Mouse (Mus musculus): ENCODE results near the gene Mst1. TPM values are rescaled to one million over a fixed set of nuclear protein-coding genes. Genes with fewer than 3 reads are reported as not detected.

Gene Mst1
- polyA plus RNA-seq, 1 experiment from 2014 or later, result 0.69 TPM

DNA sequence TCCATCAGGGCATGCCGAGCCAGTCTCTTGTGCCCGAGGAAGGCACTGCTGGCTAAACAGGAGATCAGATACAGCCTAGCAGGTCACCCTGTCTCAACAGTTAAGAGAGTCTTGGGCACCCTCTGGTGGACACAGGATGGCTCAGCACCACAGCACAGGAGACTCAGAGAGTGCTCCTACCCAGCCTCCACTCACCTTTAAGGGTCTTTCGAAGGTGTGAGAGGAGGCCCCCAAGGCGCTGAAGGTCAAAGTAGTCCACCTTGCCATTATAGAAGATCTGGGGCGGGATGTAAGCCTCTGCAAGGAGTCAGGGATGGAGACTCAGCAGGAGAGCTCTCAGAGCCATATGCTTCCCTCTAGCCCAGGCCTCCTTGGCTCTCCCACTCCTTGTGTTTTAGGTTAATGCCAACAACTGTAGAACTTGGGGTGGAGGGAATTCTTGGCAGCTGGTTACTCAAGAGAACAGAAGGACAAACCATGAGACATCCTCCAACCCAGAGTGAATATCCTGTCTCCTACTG, 14.7 kb upstream of the Mst1 start:
- 53% methylated on average over 5 of the region's 5 CpGs for WGBS
- Histone ChIP-seq H3K9me3 (no peaks in the 10 kb centered on the region), H3K27me3 (replicated peaks; ENCODE audit: low read depth, poor library complexity, severe bottlenecking) (no peaks in the 10 kb centered on the region), H3K27ac (replicated peaks) (no peak overlapping the region), H3K36me3 (replicated peaks) (peaks cover 81% of the 10 kb centered on the region), H3K4me3 (no peak overlapping the region), H3K4me1 (no peaks in the 10 kb centered on the region)
- DNase-seq (ENCODE audit: low spot score), result peak; percentile 52

DNA sequence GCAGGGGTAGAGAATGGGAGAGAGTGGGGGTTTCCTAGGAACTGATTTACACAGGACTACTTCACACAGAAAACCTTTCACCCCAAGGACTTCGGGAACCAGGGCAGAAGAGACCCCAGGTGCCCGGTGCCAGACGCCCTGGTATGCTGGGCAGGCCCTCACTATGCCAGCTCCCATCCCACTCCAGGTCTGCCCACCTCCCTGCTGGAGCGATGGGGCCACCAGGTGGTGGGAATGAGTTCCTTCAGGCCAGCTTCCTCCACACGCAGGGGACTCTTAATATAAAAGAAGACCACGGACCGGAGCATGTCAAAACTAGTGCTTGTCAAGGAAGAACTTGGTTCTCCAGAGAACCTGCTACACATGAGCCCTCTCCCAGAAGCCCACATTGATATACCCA, 13.0 kb upstream of the Mst1 start:
- H3K27me3 ChIP-seq (replicated peaks; ENCODE audit: low read depth, poor library complexity, severe bottlenecking), result no peaks in the 10 kb centered on the region
- H3K27ac ChIP-seq (replicated peaks), result no peak overlapping the region
- H3K4me1 ChIP-seq, result no peaks in the 10 kb centered on the region
- no peak for DNase-seq (ENCODE audit: low spot score)
- no peaks in the 10 kb centered on the region for H3K9me3 ChIP-seq
- no peak overlapping the region for H3K4me3 ChIP-seq
- 81% methylated on average over 7 of the region's 7 CpGs for WGBS
- H3K36me3 ChIP-seq (replicated peaks), result peaks cover 78% of the 10 kb centered on the region

DNA sequence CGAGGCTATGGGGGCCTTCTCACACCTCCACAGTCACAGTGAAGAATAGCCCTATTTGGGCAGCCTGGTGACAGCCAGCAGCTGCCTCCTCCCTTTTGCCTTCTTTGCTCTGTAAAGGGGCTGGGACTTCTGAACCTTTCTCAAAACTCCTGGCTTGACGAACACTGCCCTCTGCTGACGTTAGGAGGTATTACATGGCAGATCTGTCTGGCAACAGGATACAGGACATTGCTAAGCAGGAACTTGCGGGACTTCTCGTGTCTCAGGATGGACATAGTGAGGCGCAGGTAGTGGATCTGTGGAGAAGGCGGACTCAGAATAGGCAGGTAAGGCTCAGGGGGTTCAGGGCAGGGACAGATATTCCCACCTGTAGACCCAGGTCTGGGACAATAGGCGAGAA, 12.3 kb upstream of the Mst1 start:
- peak; percentile 83 for DNase-seq (ENCODE audit: low spot score)
- Histone ChIP-seq H3K36me3 (replicated peaks) (peaks cover 76% of the 10 kb centered on the region), H3K4me3 (no peak overlapping the region), H3K9me3 (no peaks in the 10 kb centered on the region), H3K4me1 (0 out of 2 replicates have a peak, but pooled peaks cover 4% of the 10 kb centered on the region), H3K27ac (replicated peaks) (0 out of 2 replicates have a peak overlapping the region, but pooled peaks have one; percentile 25), H3K27me3 (replicated peaks; ENCODE audit: low read depth, poor library complexity, severe bottlenecking) (no peaks in the 10 kb centered on the region)
- 18% methylated on average over 8 of the region's 8 CpGs for whole genome bisulfite sequencing

DNA sequence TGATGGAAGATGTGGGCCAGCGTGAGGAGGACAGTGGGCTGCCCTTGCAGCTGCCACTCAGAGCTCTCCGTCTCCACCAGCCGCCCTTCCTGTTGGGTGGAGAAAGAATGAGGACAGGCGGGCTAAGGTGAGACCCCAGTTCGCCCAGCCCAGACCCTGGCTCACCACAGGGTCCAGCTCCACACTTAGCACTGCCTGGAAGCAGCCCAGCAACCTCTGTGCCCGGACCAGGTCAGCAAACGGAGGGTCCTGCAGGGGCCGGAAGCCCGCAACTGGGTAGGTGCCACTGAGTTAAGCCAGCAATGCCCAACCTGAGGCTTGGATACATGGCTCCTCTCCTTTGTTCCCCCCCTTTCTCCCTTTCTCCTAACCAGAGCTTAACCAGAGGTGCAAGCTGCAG, 11.2 kb upstream of the Mst1 start:
- WGBS, result 93% methylated on average over 9 of the region's 9 CpGs
- H3K4me1 ChIP-seq, result peaks cover 10% of the 10 kb centered on the region
- no peak for DNase-seq (ENCODE audit: low spot score)
- H3K27me3 ChIP-seq (replicated peaks; ENCODE audit: low read depth, poor library complexity, severe bottlenecking), result no peaks in the 10 kb centered on the region
- H3K27ac ChIP-seq (replicated peaks), result no peak overlapping the region
- H3K4me3 ChIP-seq, result no peak overlapping the region
- peaks cover 75% of the 10 kb centered on the region for H3K36me3 ChIP-seq (replicated peaks)
- H3K9me3 ChIP-seq, result no peaks in the 10 kb centered on the region

DNA sequence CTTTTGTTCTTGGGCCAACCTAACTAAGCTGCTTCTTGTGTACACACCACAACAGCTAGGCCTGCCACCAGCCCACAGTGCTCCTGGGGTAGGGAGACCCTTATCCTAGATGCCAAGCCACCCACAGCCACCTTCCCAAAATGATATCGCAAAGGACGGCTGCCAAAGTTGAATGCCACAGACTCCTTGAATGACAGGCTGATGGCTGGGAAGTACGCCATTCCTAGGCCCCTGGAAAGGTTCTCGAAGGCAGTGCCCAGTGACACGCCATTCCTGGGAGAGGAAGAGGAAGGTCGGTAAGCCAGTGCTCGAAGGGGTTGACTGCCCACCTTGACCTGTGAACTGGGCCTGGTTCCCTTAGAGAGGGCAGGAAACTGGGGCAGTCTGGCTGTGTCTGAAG, 10.7 kb upstream of the Mst1 start:
- H3K36me3 ChIP-seq (replicated peaks), result peaks cover 70% of the 10 kb centered on the region
- WGBS, result 91% methylated on average over 7 of the region's 7 CpGs
- H3K9me3 ChIP-seq, result no peaks in the 10 kb centered on the region
- H3K4me1 ChIP-seq, result peaks cover 10% of the 10 kb centered on the region
- DNase-seq (ENCODE audit: low spot score), result no peak
- H3K27ac ChIP-seq (replicated peaks), result no peak overlapping the region
- no peak overlapping the region for H3K4me3 ChIP-seq
- no peaks in the 10 kb centered on the region for H3K27me3 ChIP-seq (replicated peaks; ENCODE audit: low read depth, poor library complexity, severe bottlenecking)

DNA sequence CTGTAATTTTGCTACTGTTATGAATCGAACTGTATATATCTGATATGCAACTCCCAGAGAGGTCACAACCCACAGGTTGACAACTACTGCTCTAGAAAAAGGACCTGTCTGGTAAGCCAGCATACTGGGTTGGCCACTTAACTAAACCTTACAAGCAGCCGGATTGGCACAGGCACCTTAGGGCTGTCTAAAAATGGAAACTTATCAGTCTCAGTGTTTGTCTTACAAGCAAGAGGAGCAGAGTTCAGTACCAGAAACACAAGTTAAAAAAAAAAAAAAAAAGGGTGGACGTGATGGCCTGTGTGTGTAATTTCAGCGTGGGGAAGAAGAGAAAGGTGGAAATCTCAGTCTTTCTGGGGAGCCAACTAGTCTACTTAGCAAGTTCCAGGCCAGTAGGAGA, 8.4 kb upstream of the Mst1 start:
- Histone ChIP-seq H3K9me3 (no peaks in the 10 kb centered on the region), H3K27me3 (replicated peaks; ENCODE audit: low read depth, poor library complexity, severe bottlenecking) (no peaks in the 10 kb centered on the region), H3K27ac (replicated peaks) (no peak overlapping the region), H3K36me3 (replicated peaks) (peaks cover 52% of the 10 kb centered on the region), H3K4me1 (peaks cover 10% of the 10 kb centered on the region), H3K4me3 (no peak overlapping the region)
- WGBS, result 89% methylated on average over 4 of the region's 4 CpGs
- DNase-seq (ENCODE audit: low spot score), result no peak

DNA sequence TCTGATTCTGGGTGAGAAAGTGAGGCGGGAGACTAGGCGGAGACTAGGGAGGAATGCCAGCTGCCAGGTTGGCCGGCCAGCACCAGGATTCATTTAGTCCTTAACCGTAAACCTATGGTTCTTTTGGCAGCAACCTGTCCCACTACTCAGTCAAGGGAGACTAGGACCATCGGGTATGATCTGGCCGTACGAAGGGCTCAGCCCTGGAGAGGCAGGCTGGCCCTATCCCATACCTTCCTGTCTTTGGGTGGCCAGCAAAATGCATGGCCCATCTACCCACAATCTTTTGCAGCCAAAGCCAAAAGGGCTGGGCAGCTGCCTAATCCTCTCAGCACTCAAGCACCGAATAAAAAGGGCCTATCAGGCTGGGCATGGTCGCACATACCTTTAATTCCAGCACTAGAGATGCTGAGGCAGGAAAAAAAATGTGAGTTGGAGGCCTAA, 7.7 kb upstream of the Mst1 start:
- Histone ChIP-seq H3K9me3 (no peaks in the 10 kb centered on the region), H3K27ac (replicated peaks) (no peak overlapping the region), H3K27me3 (replicated peaks; ENCODE audit: low read depth, poor library complexity, severe bottlenecking) (no peaks in the 10 kb centered on the region), H3K36me3 (replicated peaks) (peaks cover 52% of the 10 kb centered on the region), H3K4me3 (no peak overlapping the region), H3K4me1 (peaks cover 11% of the 10 kb centered on the region)
- no peak for DNase-seq (ENCODE audit: low spot score)
- 69% methylated on average over 9 of the region's 9 CpGs for WGBS

DNA sequence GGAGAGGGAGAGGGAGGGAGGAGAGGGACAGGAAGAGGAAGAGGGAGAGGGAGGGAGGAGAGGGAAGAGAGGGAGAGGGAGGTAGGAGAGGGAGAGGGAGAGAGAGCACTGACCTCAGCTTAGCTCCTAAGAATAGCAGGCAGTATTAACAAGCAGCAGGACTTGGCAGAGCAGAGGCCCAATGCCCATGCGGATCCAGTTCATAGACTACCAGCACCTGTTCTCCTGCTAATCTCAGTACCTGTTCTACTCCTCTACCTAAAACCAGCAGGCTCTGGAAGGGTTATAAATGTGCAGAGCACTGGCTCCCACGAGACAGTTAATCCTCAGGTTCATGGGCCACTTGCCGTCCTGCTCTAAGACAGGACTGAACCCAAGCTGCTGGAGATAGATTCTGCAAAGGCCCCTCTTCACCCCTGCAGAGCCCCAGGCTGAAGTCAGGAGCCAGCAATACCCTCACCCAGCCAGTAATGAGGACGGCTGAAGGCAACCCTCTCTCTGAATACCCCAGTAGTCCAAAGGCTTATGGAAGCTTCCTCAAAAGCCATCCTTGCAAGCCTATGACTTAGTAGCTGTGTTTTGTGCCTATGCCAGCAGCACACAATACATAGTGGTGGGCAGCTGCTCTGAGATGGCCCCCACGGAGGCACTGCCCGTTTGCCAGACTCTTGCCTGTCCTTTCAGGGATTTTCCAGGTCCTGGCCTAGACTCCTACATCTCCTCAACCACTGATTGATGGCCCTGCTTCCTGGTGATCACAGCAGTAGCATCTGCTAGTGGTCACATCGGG, 6.9 kb upstream of the Mst1 start:
- Histone ChIP-seq H3K27ac (replicated peaks) (no peak overlapping the region), H3K9me3 (no peaks in the 10 kb centered on the region), H3K4me1 (peaks cover 19% of the 10 kb centered on the region), H3K27me3 (replicated peaks; ENCODE audit: low read depth, poor library complexity, severe bottlenecking) (no peaks in the 10 kb centered on the region), H3K36me3 (replicated peaks) (peaks cover 48% of the 10 kb centered on the region), H3K4me3 (no peak overlapping the region)
- WGBS, result 61% methylated on average over 7 of the region's 7 CpGs
- no peak for DNase-seq (ENCODE audit: low spot score)

DNA sequence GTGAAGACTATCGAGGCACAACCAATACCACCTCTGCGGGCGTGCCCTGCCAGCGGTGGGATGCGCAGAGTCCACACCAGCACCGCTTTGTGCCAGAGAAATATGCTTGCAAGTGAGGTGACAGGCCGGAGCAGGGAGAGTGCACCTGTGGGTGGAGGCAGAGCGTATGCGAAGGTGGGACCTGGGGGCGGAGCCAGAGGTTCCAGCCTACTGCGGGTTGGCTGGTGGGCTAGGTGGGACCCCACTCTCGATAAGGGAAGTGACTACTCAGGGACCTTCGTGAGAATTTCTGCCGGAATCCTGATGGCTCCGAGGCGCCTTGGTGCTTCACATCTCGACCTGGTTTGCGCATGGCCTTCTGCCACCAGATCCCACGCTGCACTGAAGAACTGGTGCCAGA, 2.3 kb downstream of the Mst1 start:
- peaks cover 39% of the 10 kb centered on the region for H3K36me3 ChIP-seq (replicated peaks)
- DNase-seq (ENCODE audit: low spot score), result peak; percentile 30
- no peaks in the 10 kb centered on the region for H3K9me3 ChIP-seq
- peaks cover 50% of the 10 kb centered on the region for H3K4me1 ChIP-seq
- H3K4me3 ChIP-seq, result peak overlapping the region; percentile 39
- H3K27ac ChIP-seq (replicated peaks), result no peak overlapping the region
- WGBS, result 6% methylated on average over 19 of the region's 19 CpGs
- peaks cover 53% of the 10 kb centered on the region for H3K27me3 ChIP-seq (replicated peaks; ENCODE audit: low read depth, poor library complexity, severe bottlenecking)

DNA sequence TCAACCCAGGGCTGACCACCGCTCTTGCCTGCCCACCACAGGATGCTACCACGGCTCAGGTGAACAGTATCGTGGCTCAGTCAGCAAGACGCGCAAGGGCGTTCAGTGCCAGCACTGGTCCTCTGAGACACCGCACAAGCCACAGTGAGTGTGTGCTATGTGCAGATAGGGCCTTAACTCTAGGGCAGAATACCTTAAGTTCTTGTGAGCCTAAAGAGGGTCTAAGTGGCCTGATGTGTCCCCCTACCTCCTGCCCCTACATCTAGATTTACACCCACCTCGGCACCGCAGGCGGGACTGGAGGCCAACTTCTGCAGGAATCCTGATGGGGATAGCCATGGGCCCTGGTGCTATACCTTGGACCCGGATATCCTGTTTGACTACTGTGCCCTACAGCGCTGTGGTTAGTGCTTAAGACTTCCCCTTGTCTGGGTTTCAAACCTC, 2.8 kb downstream of the Mst1 start, which contains the start of gene Rnf123:
Rnf123 (minus strand) TSS at position 359 of the 444 bp plus-strand sequence.
- H3K27me3 ChIP-seq (replicated peaks; ENCODE audit: low read depth, poor library complexity, severe bottlenecking), result peaks cover 53% of the 10 kb centered on the region
- H3K4me1 ChIP-seq, result peaks cover 45% of the 10 kb centered on the region
- H3K36me3 ChIP-seq (replicated peaks), result peaks cover 44% of the 10 kb centered on the region
- DNase-seq (ENCODE audit: low spot score), result no peak
- no peaks in the 10 kb centered on the region for H3K9me3 ChIP-seq
- WGBS, result 33% methylated on average over 12 of the region's 12 CpGs
- peak within 1 kb of the TSS; percentile 39 for H3K4me3 ChIP-seq
- H3K27ac ChIP-seq (replicated peaks), result no peak within 1 kb of the TSS; the same call in 1 of the 2 replicates

DNA sequence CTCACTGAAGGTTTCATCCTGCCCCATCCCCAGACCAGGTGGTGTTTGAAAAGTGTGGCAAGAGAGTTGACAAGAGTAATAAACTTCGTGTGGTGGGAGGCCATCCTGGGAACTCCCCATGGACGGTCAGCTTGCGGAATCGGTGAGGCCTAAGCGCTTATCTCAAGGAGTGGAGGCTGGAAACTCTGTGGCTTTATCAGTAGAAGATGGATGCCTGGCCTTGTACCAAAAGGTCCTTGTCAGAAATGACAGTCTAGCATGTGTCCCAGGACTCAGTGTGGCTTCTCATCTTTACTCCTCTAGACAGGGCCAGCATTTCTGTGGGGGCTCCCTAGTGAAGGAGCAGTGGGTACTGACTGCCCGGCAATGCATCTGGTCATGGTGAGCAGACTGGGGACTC, 3.3 kb downstream of the Mst1 start:
- no peak overlapping the region for H3K4me3 ChIP-seq
- peaks cover 50% of the 10 kb centered on the region for H3K36me3 ChIP-seq (replicated peaks)

DNA sequence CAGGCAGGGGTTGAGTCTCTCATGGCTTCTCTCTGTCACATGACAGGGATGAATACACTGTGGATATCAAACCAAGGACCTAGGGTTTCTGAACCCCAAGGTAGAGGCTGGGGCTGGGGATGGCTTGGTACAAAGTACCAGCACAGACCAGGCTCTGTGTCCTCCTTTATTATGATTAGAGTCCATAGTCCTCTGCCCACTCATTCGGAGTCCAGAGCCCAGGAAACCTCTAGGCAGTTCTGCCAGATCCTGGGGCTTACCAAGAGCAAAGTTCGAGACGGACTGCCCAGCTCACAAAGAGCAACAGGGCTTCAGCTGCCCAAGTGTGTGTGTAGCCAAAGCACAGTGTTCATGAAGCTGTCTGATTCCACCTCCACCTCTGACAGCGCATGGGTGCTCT, 5.0 kb downstream of the Mst1 start:
- WGBS, result 91% methylated on average over 4 of the region's 4 CpGs
- no peaks in the 10 kb centered on the region for H3K9me3 ChIP-seq
- DNase-seq (ENCODE audit: low spot score), result no peak
- H3K27me3 ChIP-seq (replicated peaks; ENCODE audit: low read depth, poor library complexity, severe bottlenecking), result peaks cover 46% of the 10 kb centered on the region
- peaks cover 67% of the 10 kb centered on the region for H3K36me3 ChIP-seq (replicated peaks)
- H3K4me3 ChIP-seq, result no peak overlapping the region
- peaks cover 25% of the 10 kb centered on the region for H3K4me1 ChIP-seq
- H3K27ac ChIP-seq (replicated peaks), result no peak overlapping the region

More for the DNA sequence above, 3.3 kb downstream of the Mst1 start:
- no peak for DNase-seq (ENCODE audit: low spot score)
- Histone ChIP-seq H3K4me1 (peaks cover 40% of the 10 kb centered on the region), H3K27me3 (replicated peaks; ENCODE audit: low read depth, poor library complexity, severe bottlenecking) (peaks cover 53% of the 10 kb centered on the region), H3K9me3 (no peaks in the 10 kb centered on the region), H3K27ac (replicated peaks) (no peak overlapping the region)
- WGBS, result 88% methylated on average over 6 of the region's 6 CpGs

DNA sequence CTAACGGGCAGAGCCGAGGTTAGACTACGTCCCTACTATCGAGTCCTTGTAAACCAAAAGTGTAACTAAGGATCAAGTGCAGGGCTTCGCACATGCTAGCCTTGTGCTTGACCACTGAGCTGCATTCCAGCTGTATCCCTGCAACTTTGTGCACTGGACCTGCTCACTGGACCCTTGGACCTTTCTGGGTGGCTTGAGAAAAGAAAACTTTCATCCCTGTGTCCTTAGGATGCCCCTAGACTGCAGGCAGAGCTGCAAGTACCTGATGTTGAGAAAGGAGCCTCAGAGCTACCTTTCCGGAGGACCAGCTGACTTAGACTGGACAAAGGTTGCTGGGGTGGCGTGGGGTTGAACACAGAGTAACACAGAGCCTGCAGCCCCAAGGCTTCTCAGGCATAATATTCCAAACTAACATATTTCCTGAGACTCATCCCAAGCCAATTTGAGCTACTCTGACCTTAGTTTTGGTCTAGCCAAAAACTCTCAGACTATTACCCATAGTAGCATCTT, 10.4 kb downstream of the Mst1 start:
- DNase-seq (ENCODE audit: low spot score), result no peak
- Histone ChIP-seq H3K9me3 (no peaks in the 10 kb centered on the region), H3K36me3 (replicated peaks) (peaks cover 74% of the 10 kb centered on the region), H3K27ac (replicated peaks) (no peak overlapping the region), H3K4me1 (peaks cover 31% of the 10 kb centered on the region), H3K27me3 (replicated peaks; ENCODE audit: low read depth, poor library complexity, severe bottlenecking) (no peaks in the 10 kb centered on the region), H3K4me3 (no peak overlapping the region)
- WGBS, result 94% methylated on average over 7 of the region's 7 CpGs
